Comparison of ENCODE assay signal across 27 mouse cellular contexts in the genomic region with DNA sequence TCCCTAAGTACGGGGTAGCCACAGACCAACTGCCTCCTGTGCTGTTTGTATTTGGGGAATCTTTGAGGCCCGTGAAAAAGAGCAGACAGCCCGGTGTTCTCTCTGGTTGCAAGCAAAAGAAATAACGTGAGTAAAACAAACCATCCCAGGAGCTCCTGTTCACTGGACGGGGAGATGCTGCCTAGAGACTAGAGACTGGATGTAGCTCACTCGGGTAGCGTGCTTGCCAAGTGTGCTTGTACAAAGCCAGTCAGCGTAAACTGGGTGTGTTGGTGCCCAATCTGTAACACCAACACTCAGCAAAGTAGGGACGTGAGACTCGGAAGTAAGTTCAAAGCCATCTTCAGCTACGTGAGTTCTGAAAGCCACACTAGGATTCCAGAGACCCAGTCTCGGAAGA. TPM values are rescaled to one million over a fixed set of nuclear protein-coding genes. Genes with fewer than 3 reads are reported as not detected.
DNase-seq lines count a peak whose midpoint lies in the region; ATAC-seq and TF ChIP-seq lines count a peak whose summit lies in the region.
"Had no signal": no experiment of that assay in that cellular context is flagged by ENCODE, and none has a peak within 500 bp of the region (broad histone marks: within the 10 kb centered on the region; RNA-seq: fewer than 3 reads in every experiment).

No protein-coding gene starts in this region.

- no peak overlapping the region for H3K4me2 ChIP-seq in heart, embryonic 12.5 days
- no peak overlapping the region for H3K4me2 ChIP-seq in stomach, postnatal 0 days (replicated peaks; ENCODE audit: low read depth)
- H3K4me2 ChIP-seq: limb, embryonic 12.5 days; liver, embryonic 15.5 days had no signal

- H3K4me1 ChIP-seq in heart, embryonic 12.5 days (replicated peaks), result 0 out of 2 replicates have a peak, but pooled peaks cover 3% of the 10 kb centered on the region
- peaks cover 2% of the 10 kb centered on the region for H3K4me1 ChIP-seq in testis, adult 2 months (ENCODE audit: control insufficient read depth, insufficient read depth, low read length)
- H3K4me1 ChIP-seq in stomach, postnatal 0 days (replicated peaks; ENCODE audit: control insufficient read depth, insufficient read depth), result no peaks in the 10 kb centered on the region
- H3K4me1 ChIP-seq: limb, embryonic 12.5 days; liver, embryonic 15.5 days had no signal

- 79% methylated on average over 12 of the region's 12 CpGs for WGBS in heart, embryonic 12.5 days
- WGBS in stomach, postnatal 0 days, result 76% methylated on average over 12 of the region's 12 CpGs

- DNase-seq in heart, postnatal 25 days (ENCODE audit: low spot score), result no peak
- no peak for DNase-seq in layer of hippocampus, adult 2 months (ENCODE audit: low spot score in 2 of 2)
- DNase-seq in layer of hippocampus, postnatal 14 days (ENCODE audit: low spot score in 2 of 2), result no peak
- DNase-seq in testis, postnatal 14 days (ENCODE audit: low spot score), result no peak
- no peak for DNase-seq in stomach, postnatal 0 days (ENCODE audit: low spot score)
- no peak for DNase-seq in ovary, postnatal 14 days (ENCODE audit: low spot score)
- DNase-seq: cerebellum, adult 8-10 months; right cerebral cortex, adult 18-20 months; thymus, adult 2 months had no signal

- H3K9me3 ChIP-seq in heart, embryonic 12.5 days (replicated peaks), result no peaks in the 10 kb centered on the region
- H3K9me3 ChIP-seq in stomach, postnatal 0 days (ENCODE audit: control insufficient read depth, low read length), result no peaks in the 10 kb centered on the region
- H3K9me3 ChIP-seq: hindbrain, embryonic 10.5 days; limb, embryonic 12.5 days; liver, embryonic 15.5 days had no signal

- intact Hi-C loops in heart, postnatal 25 days (cut with DNase I), result loop anchor here (10.0 kb wide), 1 partner anchor 138 kb away; no protein-coding TSS in a partner anchor

- TF ChIP-seq CTCF in layer of hippocampus, adult 2 months (conservative IDR thresholded peaks at IDR 0.05), result no peak
- no peak for TF ChIP-seq CTCF in testis, adult 2 months (IDR thresholded peaks at IDR 0.05; ENCODE audit: control insufficient read depth, insufficient read depth, insufficient replicate concordance, low read depth, low read length)
- no peak for TF ChIP-seq CTCF in stomach, postnatal 0 days (IDR thresholded peaks at IDR 0.05; ENCODE audit: low read depth)

- H3K9ac ChIP-seq in heart, embryonic 12.5 days, result no peak overlapping the region
- H3K9ac ChIP-seq in stomach, postnatal 0 days (ENCODE audit: low read length), result no peak overlapping the region
- H3K9ac ChIP-seq: liver, embryonic 15.5 days had no signal

- peak overlapping the region; percentile 78; the same call in 1 of the 2 replicates for H3K27ac ChIP-seq in heart, embryonic 12.5 days (ENCODE audit: poor library complexity, severe bottlenecking)
- H3K27ac ChIP-seq in layer of hippocampus, adult 2 months, result 0 out of 2 replicates have a peak overlapping the region, but pooled peaks have one; percentile 23
- H3K27ac ChIP-seq in testis, adult 2 months (ENCODE audit: control insufficient read depth, insufficient read depth, low read depth, low read length), result peak overlapping the region; percentile 44
- 0 out of 2 replicates have a peak overlapping the region, but pooled peaks have one; percentile 40 for H3K27ac ChIP-seq in stomach, postnatal 0 days (replicated peaks)
- H3K27ac ChIP-seq: hindbrain, postnatal 0 days had no signal

- no peaks in the 10 kb centered on the region for H3K36me3 ChIP-seq in heart, embryonic 12.5 days
- no peaks in the 10 kb centered on the region for H3K36me3 ChIP-seq in testis, adult 2 months (ENCODE audit: control insufficient read depth, insufficient read depth, low read length)
- H3K36me3 ChIP-seq in stomach, postnatal 0 days (ENCODE audit: control insufficient read depth, insufficient read depth, low read length), result no peaks in the 10 kb centered on the region
- H3K36me3 ChIP-seq: hindbrain, embryonic 10.5 days; limb, embryonic 12.5 days; liver, embryonic 15.5 days had no signal

- TF ChIP-seq POLR2A in testis, adult 2 months (IDR thresholded peaks at IDR 0.05; ENCODE audit: control insufficient read depth, low read depth, low read length), result no peak

- 0 out of 2 replicates have a peak, but pooled peaks cover 3% of the 10 kb centered on the region for H3K27me3 ChIP-seq in heart, embryonic 12.5 days (replicated peaks)
- no peaks in the 10 kb centered on the region for H3K27me3 ChIP-seq in testis, adult 2 months (ENCODE audit: control insufficient read depth, insufficient read depth, low read length)
- H3K27me3 ChIP-seq in stomach, postnatal 0 days (ENCODE audit: control insufficient read depth, insufficient read depth, low read length), result no peaks in the 10 kb centered on the region; the same call in 1 of the 2 replicates
- H3K27me3 ChIP-seq: limb, embryonic 12.5 days had no signal

- no peak overlapping the region for H3K4me3 ChIP-seq in heart, embryonic 12.5 days
- H3K4me3 ChIP-seq in layer of hippocampus, adult 2 months, result no peak overlapping the region
- no peak overlapping the region for H3K4me3 ChIP-seq in testis, adult 2 months (ENCODE audit: control insufficient read depth, low read depth, low read length)
- no peak overlapping the region for H3K4me3 ChIP-seq in stomach, postnatal 0 days (ENCODE audit: low read depth, low read length)
- H3K4me3 ChIP-seq: hindbrain, embryonic 10.5 days; limb, embryonic 12.5 days; liver, embryonic 15.5 days had no signal

- TF ChIP-seq EP300 in stomach, postnatal 0 days (optimal IDR thresholded peaks at IDR 0.05), result no peak

- no peak for ATAC-seq in heart, embryonic 12.5 days (ENCODE audit: insufficient number of reproducible peaks, low FRiP score)
- no peak for ATAC-seq in stomach, postnatal 0 days (ENCODE audit: low FRiP score, low TSS enrichment)
- ATAC-seq: forebrain, embryonic 14.5 days; hindbrain, postnatal 0 days; intestine, postnatal 0 days had no signal

RNA-seq across cellular contexts. Expression of a gene that starts 11.4 kb away (rescaled TPM):
- 1.6 and 1.9 TPM in 2 replicates for polyA plus RNA-seq in heart, embryonic 12.5 days (2016; fragmentation: Nextera tagmentation; extraction: Ambion mirVana)
- 10 to 100 TPM; 50.1 to 62.2 TPM for total RNA-seq in heart, postnatal 25 days (2021)
- not detected for total RNA-seq in layer of hippocampus, adult 2 months (2021)
- total RNA-seq in layer of hippocampus, postnatal 14 days (2021), result under 1 TPM; 0.24 to 0.32 TPM
- polyA plus RNA-seq in testis, adult 2 months (2012; rRNA removed), result 2.5 and 2.7 TPM in 2 replicates
- 3.0 and 3.4 TPM in 2 replicates for polyA plus RNA-seq in stomach, postnatal 0 days (2015; fragmentation: Nextera tagmentation; extraction: Ambion mirVana)
- total RNA-seq: layer of hippocampus, postnatal 25 days; left cerebral cortex, postnatal 10 days had no signal
- polyA plus RNA-seq: forebrain, embryonic 14.5 days had no signal

RNA-seq across cellular contexts. Expression of a gene that starts 24.4 kb away (rescaled TPM):
- polyA plus RNA-seq in heart, embryonic 12.5 days (2016; fragmentation: Nextera tagmentation; extraction: Ambion mirVana), result 4.1 and 4.5 TPM in 2 replicates
- 1 to 10 TPM; 1.9 to 2.1 TPM for total RNA-seq in heart, postnatal 25 days (2021)
- 10 to 100 TPM; 88.3 to 94.4 TPM for total RNA-seq in layer of hippocampus, adult 2 months (2021)
- total RNA-seq in layer of hippocampus, postnatal 14 days (2021), result 10 to 100 TPM; 87.4 to 93.8 TPM
- 11.0 and 14.7 TPM in 2 replicates for polyA plus RNA-seq in testis, adult 2 months (2012; rRNA removed)
- 3.3 and 3.4 TPM in 2 replicates for polyA plus RNA-seq in stomach, postnatal 0 days (2015; fragmentation: Nextera tagmentation; extraction: Ambion mirVana)
- total RNA-seq: common myeloid progenitor, adult 5-6 weeks; megakaryocyte, adult 5-6 weeks; monocyte, adult 5-6 weeks had no signal

RNA-seq across cellular contexts. Expression of a gene that starts 35.6 kb away (rescaled TPM):
- 15.4 and 17.8 TPM in 2 replicates for polyA plus RNA-seq in heart, embryonic 12.5 days (2016; fragmentation: Nextera tagmentation; extraction: Ambion mirVana)
- 1 to 10 TPM; 2.3 to 2.7 TPM for total RNA-seq in heart, postnatal 25 days (2021)
- 100 to 1,000 TPM; 147 to 149 TPM for total RNA-seq in layer of hippocampus, adult 2 months (2021)
- 100 to 1,000 TPM; 139 to 144 TPM for total RNA-seq in layer of hippocampus, postnatal 14 days (2021)
- polyA plus RNA-seq in testis, adult 2 months (2012; rRNA removed), result 1.2 and 1.5 TPM in 2 replicates
- 2.8 and 3.4 TPM in 2 replicates for polyA plus RNA-seq in stomach, postnatal 0 days (2015; fragmentation: Nextera tagmentation; extraction: Ambion mirVana)
- total RNA-seq: monocyte, adult 5-6 weeks had no signal

RNA-seq across cellular contexts. Expression of a gene that starts 48.4 kb away (rescaled TPM):
- polyA plus RNA-seq in heart, embryonic 12.5 days (2016; fragmentation: Nextera tagmentation; extraction: Ambion mirVana), result not detected in 2 replicates
- not detected for total RNA-seq in heart, postnatal 25 days (2021)
- total RNA-seq in layer of hippocampus, adult 2 months (2021), result not detected
- total RNA-seq in layer of hippocampus, postnatal 14 days (2021), result not detected
- not detected in 2 replicates for polyA plus RNA-seq in testis, adult 2 months (2012; rRNA removed)
- polyA plus RNA-seq in stomach, postnatal 0 days (2015; fragmentation: Nextera tagmentation; extraction: Ambion mirVana), result 3.3 and 5.4 TPM in 2 replicates
- total RNA-seq: adrenal gland, adult 2 months; common myeloid progenitor, adult 5-6 weeks; gastrocnemius, postnatal 25 days; hindbrain, postnatal 0 days; layer of hippocampus, postnatal 25 days; left cerebral cortex, postnatal 10 days; megakaryocyte, adult 5-6 weeks; monocyte, adult 5-6 weeks had no signal
- polyA plus RNA-seq: adrenal gland, adult 2 months; embryonic facial prominence, embryonic 11.5 days; forebrain, embryonic 14.5 days; hindbrain, embryonic 10.5 days; hindbrain, postnatal 0 days; limb, embryonic 12.5 days; liver, embryonic 15.5 days; neural tube, embryonic 11.5 days had no signal

RNA-seq across cellular contexts. Expression of a gene that starts 54.9 kb away (rescaled TPM):
- polyA plus RNA-seq in heart, embryonic 12.5 days (2016; fragmentation: Nextera tagmentation; extraction: Ambion mirVana), result not detected in 2 replicates
- total RNA-seq in heart, postnatal 25 days (2021), result not detected
- not detected for total RNA-seq in layer of hippocampus, adult 2 months (2021)
- not detected for total RNA-seq in layer of hippocampus, postnatal 14 days (2021)
- polyA plus RNA-seq in testis, adult 2 months (2012; rRNA removed), result 8.2 and 9.4 TPM in 2 replicates
- 63.0 and 64.3 TPM in 2 replicates for polyA plus RNA-seq in stomach, postnatal 0 days (2015; fragmentation: Nextera tagmentation; extraction: Ambion mirVana)
- total RNA-seq: adrenal gland, adult 2 months; common myeloid progenitor, adult 5-6 weeks; gastrocnemius, postnatal 25 days; layer of hippocampus, postnatal 25 days; left cerebral cortex, postnatal 10 days; megakaryocyte, adult 5-6 weeks; monocyte, adult 5-6 weeks had no signal
- polyA plus RNA-seq: adrenal gland, adult 2 months; embryonic facial prominence, embryonic 11.5 days; forebrain, embryonic 14.5 days; limb, embryonic 12.5 days; neural tube, embryonic 11.5 days; urinary bladder, adult 2 months had no signal

Comparison
In these comparisons a context has a peak if more than half of its experiments do, and no peak if none do; other contexts are left out.
1. H3K27ac ChIP-seq: peak in every context shown above with its lines; median percentile 78 in heart, embryonic 12.5 days; 44 in testis, adult 2 months; 40 in stomach, postnatal 0 days; 23 in layer of hippocampus, adult 2 months.
2. RNA of a gene that starts 11.4 kb away (total RNA-seq): 50.1 to 62.2 TPM in heart, postnatal 25 days; 0.24 to 0.32 TPM in layer of hippocampus, postnatal 14 days and not detected in layer of hippocampus, adult 2 months; every median in the first group is over 10 times any median in the second.
3. RNA of a gene that starts 24.4 kb away (total RNA-seq): 88.3 to 94.4 TPM in layer of hippocampus, adult 2 months and 87.4 to 93.8 TPM in layer of hippocampus, postnatal 14 days; 1.9 to 2.1 TPM in heart, postnatal 25 days; every median in the first group is over 10 times any median in the second.
4. RNA of a gene that starts 35.6 kb away (total RNA-seq): 147 to 149 TPM in layer of hippocampus, adult 2 months and 139 to 144 TPM in layer of hippocampus, postnatal 14 days; 2.3 to 2.7 TPM in heart, postnatal 25 days; every median in the first group is over 10 times any median in the second.